Mouse (Mus musculus) macrophage (primary cell): ENCODE results near the gene Cxcr4. TPM values are rescaled to one million over a fixed set of nuclear protein-coding genes. Genes with fewer than 3 reads are reported as not detected.
A peak's percentile ranks its signal among the peaks of the same experiment; 100 is the strongest.

Experiments used
- H3K27ac ChIP-seq: fragments of 350-480 bp; formaldehyde crosslinking; 2 replicates; pipeline ENCODE4 v1.9.0; 2021
- H3K36me3 ChIP-seq: fragments of 350-480 bp; formaldehyde crosslinking; 2 replicates; pipeline ENCODE4 v1.9.0; 2021; ENCODE audit errors: inconsistent target
- H3K4me3 ChIP-seq: fragments of 350-480 bp; formaldehyde crosslinking; 2 replicates; pipeline ENCODE4 v1.9.0; 2021; ENCODE audit errors: inconsistent target
- H3K79me2 ChIP-seq: fragments of 350-480 bp; formaldehyde crosslinking; 2 replicates; pipeline ENCODE4 v1.9.0; 2021; ENCODE audit errors: inconsistent target
- WGBS: methylation state at CpG from one replicate; pipeline ENCODE4 v1.1.7; 2026; ENCODE audit warnings: inconsistent platforms; ENCODE audit not compliant: missing documents; 5-methylcytosine and 5-hydroxymethylcytosine counted together
- polyA plus RNA-seq: library from polyadenylated mRNA; stranded (reverse); fragments of 250-400 nt; gene quantifications from 3 replicates; pipeline ENCODE4 v1.2.4, GENCODE M21; 2018; ENCODE audit warnings: inconsistent platforms
- total RNA-seq, 78 experiments: library from RNA; depleted of rRNA; stranded (reverse); fragments of 250-400 nt; gene quantifications; 1 replicate in 9 of 78; 2 replicates in 24 of 78; 3 replicates in 43 of 78; 4 replicates in 2 of 78; pipeline ENCODE4 v1.2.4; 2018; ENCODE audit warnings: inconsistent platforms in 56 of 78

Cxcr4 gene
- 10 to 100 TPM in 9 of 26 experiments, 1 to 10 TPM in 17; 1.1 to 56.8 (median 5.4) TPM for total RNA-seq (2018; cell fraction: chromatin; rRNA removed)
- 100 to 1,000 TPM in 10 of 26 experiments, 10 to 100 TPM in 15, 1 to 10 TPM in 1; 7.3 to 204 (median 26.7) TPM for total RNA-seq (2018; cell fraction: cytosol; rRNA removed)
- total RNA-seq (2018; cell fraction: nucleus; rRNA removed), result 100 to 1,000 TPM in 5 of 26 experiments, 10 to 100 TPM in 18, 1 to 10 TPM in 3; 6.7 to 200 (median 30.9) TPM
- polyA plus RNA-seq, result 35.9 to 179 TPM (median 91.9 TPM) in 3 replicates

GRCm38 (mm10) chr1:128592211-128592741 lies at the start of gene Cxcr4:
Gene Cxcr4, minus strand, starts transcription at chr1:128592293.
- Histone ChIP-seq H3K79me2 (peaks cover 35% of the 10 kb centered on the region), H3K27ac (peak within 1 kb of the TSS; percentile 76), H3K4me3 (peak within 1 kb of the TSS; percentile 75), H3K36me3 (peaks cover 9% of the 10 kb centered on the region)
- WGBS, result 0% methylated on average over 27 of the region's 27 CpGs

- no peak overlapping the region for H3K27ac ChIP-seq
- no peaks in the 10 kb centered on the region for H3K79me2 ChIP-seq
- WGBS, result 87% methylated on average over 4 of the region's 4 CpGs
- no peaks in the 10 kb centered on the region for H3K36me3 ChIP-seq
- no peak overlapping the region for H3K4me3 ChIP-seq
These were observed 47.6 kb upstream of the Cxcr4 start for GRCm38 (mm10) chr1:128639707-128640107.

- Histone ChIP-seq H3K27ac (no peak overlapping the region), H3K4me3 (no peak overlapping the region), H3K79me2 (no peaks in the 10 kb centered on the region), H3K36me3 (no peaks in the 10 kb centered on the region)
- 88% methylated on average over 7 of the region's 7 CpGs for WGBS
These were observed 45.2 kb upstream of the Cxcr4 start for GRCm38 (mm10) chr1:128637230-128637740.

- WGBS, result 91% methylated on average over 10 of the region's 10 CpGs
- H3K4me3 ChIP-seq, result no peak overlapping the region
- no peaks in the 10 kb centered on the region for H3K79me2 ChIP-seq
- no peaks in the 10 kb centered on the region for H3K36me3 ChIP-seq
- no peak overlapping the region for H3K27ac ChIP-seq
These were observed 44.5 kb upstream of the Cxcr4 start for GRCm38 (mm10) chr1:128636258-128637229.

GRCm38 (mm10) chr1:128633711-128634379 lies 41.8 kb upstream of the Cxcr4 start:
- no peak overlapping the region for H3K4me3 ChIP-seq
- no peaks in the 10 kb centered on the region for H3K36me3 ChIP-seq
- WGBS, result 94% methylated on average over 6 of the region's 6 CpGs
- no peak overlapping the region for H3K27ac ChIP-seq
- no peaks in the 10 kb centered on the region for H3K79me2 ChIP-seq

- WGBS, result 51% methylated on average over 6 of the region's 6 CpGs
- H3K4me3 ChIP-seq, result no peak overlapping the region
- H3K36me3 ChIP-seq, result no peaks in the 10 kb centered on the region
- H3K79me2 ChIP-seq, result no peaks in the 10 kb centered on the region
- H3K27ac ChIP-seq, result peak overlapping the region; percentile 27; the same call in 1 of the 2 replicates
These were observed 40.4 kb upstream of the Cxcr4 start for GRCm38 (mm10) chr1:128632522-128632921.

- Histone ChIP-seq H3K79me2 (no peaks in the 10 kb centered on the region), H3K4me3 (no peak overlapping the region), H3K36me3 (no peaks in the 10 kb centered on the region), H3K27ac (no peak overlapping the region)
- WGBS, result 61% methylated on average over 9 of the region's 9 CpGs
These were observed 34.1 kb upstream of the Cxcr4 start for GRCm38 (mm10) chr1:128626144-128626678.

GRCm38 (mm10) chr1:128623594-128623887 lies 31.4 kb upstream of the Cxcr4 start:
- Histone ChIP-seq H3K79me2 (no peaks in the 10 kb centered on the region), H3K36me3 (no peaks in the 10 kb centered on the region), H3K4me3 (no peak overlapping the region), H3K27ac (no peak overlapping the region)
- WGBS, result 40% methylated on average over 4 of the region's 4 CpGs

- H3K36me3 ChIP-seq, result no peaks in the 10 kb centered on the region
- no peaks in the 10 kb centered on the region for H3K79me2 ChIP-seq
- 19% methylated on average over 9 of the region's 9 CpGs for WGBS
- no peak overlapping the region for H3K27ac ChIP-seq
- no peak overlapping the region for H3K4me3 ChIP-seq
These were observed 30.9 kb upstream of the Cxcr4 start for GRCm38 (mm10) chr1:128622867-128623593.

GRCm38 (mm10) chr1:128617654-128618310 lies 25.7 kb upstream of the Cxcr4 start:
- H3K27ac ChIP-seq, result no peak overlapping the region

GRCm38 (mm10) chr1:128616586-128616985 lies 24.5 kb upstream of the Cxcr4 start:
- no peaks in the 10 kb centered on the region for H3K79me2 ChIP-seq
- no peak overlapping the region for H3K27ac ChIP-seq
- no peaks in the 10 kb centered on the region for H3K36me3 ChIP-seq
- no peak overlapping the region for H3K4me3 ChIP-seq
- 96% methylated on average over 2 of the region's 2 CpGs for WGBS

More at GRCm38 (mm10) chr1:128617654-128618310, 25.7 kb upstream of the Cxcr4 start:
- H3K36me3 ChIP-seq, result no peaks in the 10 kb centered on the region
- H3K4me3 ChIP-seq, result no peak overlapping the region
- WGBS, result 81% methylated on average over 13 of the region's 13 CpGs
- H3K79me2 ChIP-seq, result no peaks in the 10 kb centered on the region

- H3K79me2 ChIP-seq, result no peaks in the 10 kb centered on the region
- peak overlapping the region; percentile 44 for H3K27ac ChIP-seq
- H3K36me3 ChIP-seq, result no peaks in the 10 kb centered on the region
- H3K4me3 ChIP-seq, result no peak overlapping the region
- WGBS, result 3% methylated on average over 2 of the region's 2 CpGs
These were observed 23.3 kb upstream of the Cxcr4 start for GRCm38 (mm10) chr1:128615459-128615806.

- no peaks in the 10 kb centered on the region for H3K36me3 ChIP-seq
- no peak overlapping the region for H3K4me3 ChIP-seq
- peak overlapping the region; percentile 44 for H3K27ac ChIP-seq
- WGBS, result 7% methylated on average over 7 of the region's 7 CpGs
- no peaks in the 10 kb centered on the region for H3K79me2 ChIP-seq
These were observed 22.8 kb upstream of the Cxcr4 start for GRCm38 (mm10) chr1:128614653-128615458.
